Mouse (Mus musculus): ENCODE measurements around the gene Scn8a. TPM values are rescaled to one million over a fixed set of nuclear protein-coding genes. Genes with fewer than 3 reads are reported as not detected.

Gene Scn8a
- polyA plus RNA-seq, 1 experiment from 2014 or later, result 23.0 TPM

DNA sequence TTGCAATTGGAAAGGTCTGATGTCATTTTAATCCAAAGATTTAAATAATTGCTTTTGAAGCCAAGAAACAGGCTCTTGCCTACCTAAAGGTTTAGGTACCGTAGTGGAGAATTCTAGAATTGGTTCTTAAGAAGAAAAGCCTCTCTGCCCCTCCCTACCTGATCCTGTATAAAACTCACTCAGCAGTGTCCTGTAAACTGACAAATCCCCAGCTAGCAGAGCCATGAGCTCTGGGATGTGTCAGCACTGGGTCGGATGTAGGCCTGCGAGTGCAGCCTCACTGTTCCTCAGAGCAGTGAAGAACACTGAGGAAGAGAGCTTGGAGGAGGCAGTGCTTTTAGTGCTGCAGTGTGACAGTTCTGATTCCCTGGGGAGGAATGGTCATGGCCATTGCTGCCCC, 134.9 kb downstream of the Scn8a start:
- H3K9ac ChIP-seq (replicated peaks), result no peak overlapping the region
- H3K4me2 ChIP-seq (replicated peaks), result no peak overlapping the region
- 69% methylated on average over 3 of the region's 3 CpGs for WGBS
- H3K4me3 ChIP-seq (replicated peaks), result no peak overlapping the region
- no peaks in the 10 kb centered on the region for H3K9me3 ChIP-seq
- H3K36me3 ChIP-seq, result peaks cover 22% of the 10 kb centered on the region
- 0 out of 2 replicates have a peak overlapping the region, but pooled peaks have one; percentile 5 for H3K27ac ChIP-seq
- peaks cover 11% of the 10 kb centered on the region for H3K4me1 ChIP-seq (replicated peaks)
- ATAC-seq, result no peak
- 0 out of 2 replicates have a peak, but pooled peaks cover 4% of the 10 kb centered on the region for H3K27me3 ChIP-seq

DNA sequence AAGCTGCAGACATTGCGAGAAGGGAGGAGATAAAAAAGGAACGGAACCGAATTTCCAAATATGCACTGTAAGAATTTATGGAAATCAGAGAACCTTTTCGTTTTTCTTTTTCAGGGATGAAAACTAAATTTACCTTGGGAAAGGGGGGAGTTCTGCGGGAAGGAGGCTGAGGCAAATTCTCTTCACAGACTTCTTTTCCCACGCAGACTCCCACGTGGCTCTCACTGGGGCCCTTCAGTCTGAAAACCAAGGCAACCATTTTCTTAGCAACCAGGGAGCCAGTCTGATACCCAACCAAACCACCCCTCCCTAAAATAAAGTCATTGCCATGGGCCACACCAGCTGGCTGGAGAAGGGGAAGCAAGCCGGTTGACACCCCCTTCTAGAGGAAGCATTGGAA, 136.1 kb downstream of the Scn8a start:
- Histone ChIP-seq H3K4me2 (replicated peaks) (no peak overlapping the region), H3K9me3 (no peaks in the 10 kb centered on the region), H3K27me3 (0 out of 2 replicates have a peak, but pooled peaks cover 4% of the 10 kb centered on the region), H3K36me3 (peaks cover 28% of the 10 kb centered on the region), H3K27ac (no peak overlapping the region), H3K4me1 (replicated peaks) (peaks cover 11% of the 10 kb centered on the region), H3K9ac (replicated peaks) (no peak overlapping the region), H3K4me3 (replicated peaks) (no peak overlapping the region)
- 81% methylated on average over 8 of the region's 8 CpGs for WGBS
- ATAC-seq, result no peak

DNA sequence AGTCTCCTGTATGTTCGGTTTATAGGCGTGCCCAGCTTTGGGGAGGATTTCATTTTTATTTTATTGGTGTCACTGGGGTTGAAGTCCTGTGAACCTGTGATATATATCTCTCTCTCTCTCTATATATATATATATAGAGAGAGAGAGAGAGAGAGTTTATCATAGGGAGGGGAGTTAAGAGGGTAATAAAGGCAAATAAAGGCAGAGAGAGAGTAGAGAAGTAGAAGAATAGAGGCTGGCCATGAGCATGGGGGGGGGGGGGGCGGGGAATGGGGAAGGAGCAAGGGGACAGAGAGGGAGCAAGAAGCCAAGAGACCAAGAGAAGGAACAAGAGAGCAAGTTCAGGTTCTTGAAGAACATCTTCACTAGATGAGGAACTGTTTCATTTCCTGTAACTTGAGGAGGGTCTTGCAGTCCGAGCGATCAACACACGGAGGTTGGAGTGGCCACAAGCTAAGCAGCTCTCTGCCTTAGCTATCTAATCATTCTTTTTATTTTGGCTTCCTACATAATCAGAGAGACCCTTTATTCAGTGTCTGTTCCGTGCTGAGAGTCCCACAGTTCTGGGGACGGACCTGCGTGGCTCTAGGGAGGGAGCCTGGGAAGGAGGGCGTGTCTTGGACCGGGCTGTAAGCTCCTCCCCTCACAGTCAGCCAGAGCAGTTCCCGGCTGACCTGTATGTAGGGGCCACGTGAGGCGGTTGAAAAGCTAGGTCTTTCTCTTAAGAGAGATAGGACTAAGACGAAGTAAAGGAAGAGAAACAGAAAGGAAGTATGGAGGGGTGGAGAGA, 136.8 kb downstream of the Scn8a start:
- H3K4me3 ChIP-seq (replicated peaks), result peak overlapping the region; percentile 28
- no peaks in the 10 kb centered on the region for H3K9me3 ChIP-seq
- H3K27ac ChIP-seq, result no peak overlapping the region
- 0 out of 2 replicates have a peak overlapping the region, but pooled peaks have one; percentile 5 for H3K9ac ChIP-seq (replicated peaks)
- ATAC-seq, result peak; percentile 81; the same call in 1 of the 2 replicates
- 0 out of 2 replicates have a peak, but pooled peaks cover 4% of the 10 kb centered on the region for H3K27me3 ChIP-seq
- peak overlapping the region; percentile 50 for H3K4me2 ChIP-seq (replicated peaks)
- 12% methylated on average over 14 of the region's 15 CpGs for WGBS
- peaks cover 36% of the 10 kb centered on the region for H3K36me3 ChIP-seq
- H3K4me1 ChIP-seq (replicated peaks), result peaks cover 11% of the 10 kb centered on the region

DNA sequence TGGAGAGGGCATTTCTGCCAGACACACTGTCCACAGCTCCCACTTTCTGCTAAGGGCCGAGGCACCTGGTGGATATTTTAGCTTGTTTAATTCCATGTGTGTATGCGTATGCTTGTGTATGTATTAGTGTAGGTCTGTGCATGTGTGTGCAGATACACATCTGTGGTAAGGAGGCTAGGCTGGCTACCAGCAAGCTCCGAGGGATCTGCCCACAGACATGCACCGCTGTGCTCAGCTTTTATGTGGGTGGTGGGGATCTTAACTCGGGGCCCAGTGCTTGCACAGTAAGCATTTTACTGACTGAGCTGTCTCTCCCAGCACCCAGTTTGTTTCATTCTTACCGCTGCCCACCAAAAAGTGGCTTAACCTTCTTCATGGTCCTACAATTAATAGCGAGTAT, 137.6 kb downstream of the Scn8a start:
- Histone ChIP-seq H3K4me3 (replicated peaks) (no peak overlapping the region), H3K9me3 (no peaks in the 10 kb centered on the region), H3K9ac (replicated peaks) (no peak overlapping the region), H3K4me2 (replicated peaks) (no peak overlapping the region), H3K36me3 (peaks cover 38% of the 10 kb centered on the region), H3K27ac (no peak overlapping the region), H3K27me3 (0 out of 2 replicates have a peak, but pooled peaks cover 4% of the 10 kb centered on the region), H3K4me1 (replicated peaks) (peaks cover 11% of the 10 kb centered on the region)
- no peak for ATAC-seq
- 69% methylated on average over 7 of the region's 7 CpGs for WGBS

DNA sequence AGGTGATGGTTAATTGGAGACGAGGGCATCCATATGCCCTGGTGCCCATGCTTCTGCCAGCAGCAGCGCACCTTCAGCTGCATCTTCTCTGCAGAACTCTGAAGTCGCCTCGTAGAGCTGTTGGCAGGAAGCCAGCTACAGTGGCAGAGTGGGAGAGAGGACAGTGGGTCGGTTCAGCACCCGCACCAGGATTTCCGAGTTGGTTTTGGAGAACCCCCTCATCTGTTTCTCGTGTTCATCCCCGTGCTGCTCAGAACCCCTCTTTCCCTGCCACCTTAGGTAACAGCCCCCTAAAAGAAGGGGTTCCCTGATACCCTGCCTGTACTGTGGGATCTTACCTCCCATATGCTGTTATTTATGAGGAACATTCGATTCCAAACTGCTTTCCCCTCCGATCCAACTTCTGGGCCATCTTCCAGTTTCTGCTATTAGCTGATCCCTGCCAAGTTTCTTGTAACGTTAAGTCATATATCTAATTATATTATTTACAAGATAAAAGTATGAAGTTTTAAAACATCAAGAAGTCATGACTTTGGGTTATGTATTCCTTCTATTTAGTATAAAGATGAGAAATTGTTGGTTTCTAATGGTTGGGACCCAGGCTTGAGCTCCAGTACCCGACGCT, 138.8 kb downstream of the Scn8a start:
- H3K4me3 ChIP-seq (replicated peaks), result no peak overlapping the region
- H3K9ac ChIP-seq (replicated peaks), result no peak overlapping the region
- no peaks in the 10 kb centered on the region for H3K9me3 ChIP-seq
- no peak overlapping the region for H3K27ac ChIP-seq
- H3K27me3 ChIP-seq, result 0 out of 2 replicates have a peak, but pooled peaks cover 4% of the 10 kb centered on the region
- peaks cover 44% of the 10 kb centered on the region for H3K36me3 ChIP-seq
- H3K4me2 ChIP-seq (replicated peaks), result no peak overlapping the region
- peaks cover 11% of the 10 kb centered on the region for H3K4me1 ChIP-seq (replicated peaks)
- ATAC-seq, result no peak
- 87% methylated on average over 14 of the region's 14 CpGs for WGBS

DNA sequence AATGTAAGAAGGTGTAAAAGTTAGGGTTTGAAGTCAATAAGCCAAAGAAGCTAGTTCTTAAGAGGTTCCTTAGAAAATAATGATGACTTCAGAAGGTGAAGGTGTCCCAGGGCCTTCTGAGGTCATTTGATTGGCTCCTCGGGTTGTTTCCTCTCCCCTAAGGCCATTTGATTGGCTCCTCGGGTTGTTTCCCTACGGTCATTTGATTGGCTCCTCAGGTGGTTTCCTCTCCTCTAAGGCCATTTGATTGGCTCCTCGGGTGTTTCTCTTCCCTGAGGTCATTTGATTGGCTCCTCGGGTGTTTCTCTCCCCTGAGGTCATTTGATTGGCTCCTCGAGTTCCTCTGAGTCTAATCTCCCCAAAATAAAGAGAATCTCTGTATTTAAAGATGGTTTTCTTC, 141.7 kb downstream of the Scn8a start:
- Histone ChIP-seq H3K4me2 (replicated peaks) (no peak overlapping the region), H3K9ac (replicated peaks) (no peak overlapping the region), H3K27ac (no peak overlapping the region), H3K36me3 (peaks cover 63% of the 10 kb centered on the region), H3K4me1 (replicated peaks) (peaks cover 9% of the 10 kb centered on the region), H3K4me3 (replicated peaks) (no peak overlapping the region), H3K27me3 (0 out of 2 replicates have a peak, but pooled peaks cover 4% of the 10 kb centered on the region), H3K9me3 (no peaks in the 10 kb centered on the region)
- ATAC-seq, result no peak
- 90% methylated on average over 6 of the region's 6 CpGs for WGBS

DNA sequence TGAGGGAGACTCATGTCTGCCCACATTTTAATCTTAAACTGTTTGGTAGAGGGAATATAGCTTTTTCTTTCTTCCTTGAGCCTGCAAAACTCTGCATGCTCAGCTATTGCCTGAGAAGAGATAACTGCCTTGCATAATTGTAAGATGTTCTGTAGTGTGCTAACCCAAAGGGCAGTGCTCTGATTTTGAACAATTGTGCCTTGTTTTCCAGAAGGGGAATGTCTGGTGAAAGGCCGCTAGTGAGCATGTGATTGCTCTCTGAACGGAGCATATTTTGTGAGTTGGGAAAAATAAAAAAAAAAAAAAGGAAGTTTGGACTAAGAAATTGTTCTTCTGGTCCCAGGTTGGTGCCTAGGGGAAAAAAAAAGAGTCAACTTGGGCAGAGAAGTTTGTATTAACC, 159.3 kb downstream of the Scn8a start:
- Histone ChIP-seq H3K4me3 (replicated peaks) (no peak overlapping the region), H3K27me3 (no peaks in the 10 kb centered on the region; the same call in 1 of the 2 replicates), H3K4me2 (replicated peaks) (no peak overlapping the region), H3K36me3 (peaks cover 32% of the 10 kb centered on the region), H3K4me1 (replicated peaks) (no peaks in the 10 kb centered on the region; the same call in 1 of the 2 replicates), H3K27ac (no peak overlapping the region), H3K9me3 (no peaks in the 10 kb centered on the region), H3K9ac (replicated peaks) (no peak overlapping the region)
- 77% methylated on average over 2 of the region's 2 CpGs for WGBS
- ATAC-seq, result no peak

DNA sequence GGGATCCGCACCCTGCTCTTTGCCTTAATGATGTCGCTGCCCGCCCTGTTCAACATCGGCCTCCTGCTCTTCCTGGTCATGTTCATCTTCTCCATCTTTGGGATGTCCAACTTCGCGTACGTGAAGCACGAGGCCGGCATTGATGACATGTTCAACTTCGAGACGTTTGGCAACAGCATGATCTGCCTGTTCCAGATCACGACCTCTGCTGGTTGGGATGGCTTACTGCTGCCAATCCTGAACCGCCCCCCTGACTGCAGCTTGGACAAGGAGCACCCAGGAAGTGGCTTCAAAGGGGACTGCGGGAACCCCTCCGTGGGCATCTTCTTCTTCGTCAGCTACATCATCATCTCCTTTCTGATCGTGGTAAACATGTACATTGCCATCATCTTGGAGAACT, 170.0 kb downstream of the Scn8a start:
- 61% methylated on average over 17 of the region's 17 CpGs for WGBS
- peaks cover 3% of the 10 kb centered on the region; the same call in 1 of the 2 replicates for H3K4me1 ChIP-seq (replicated peaks)
- H3K4me3 ChIP-seq (replicated peaks), result no peak overlapping the region
- peaks cover 55% of the 10 kb centered on the region for H3K36me3 ChIP-seq
- H3K27ac ChIP-seq, result no peak overlapping the region
- no peak overlapping the region for H3K9ac ChIP-seq (replicated peaks)
- no peak for ATAC-seq
- no peak overlapping the region for H3K4me2 ChIP-seq (replicated peaks)
- H3K27me3 ChIP-seq, result peaks cover 56% of the 10 kb centered on the region
- H3K9me3 ChIP-seq, result no peaks in the 10 kb centered on the region

DNA sequence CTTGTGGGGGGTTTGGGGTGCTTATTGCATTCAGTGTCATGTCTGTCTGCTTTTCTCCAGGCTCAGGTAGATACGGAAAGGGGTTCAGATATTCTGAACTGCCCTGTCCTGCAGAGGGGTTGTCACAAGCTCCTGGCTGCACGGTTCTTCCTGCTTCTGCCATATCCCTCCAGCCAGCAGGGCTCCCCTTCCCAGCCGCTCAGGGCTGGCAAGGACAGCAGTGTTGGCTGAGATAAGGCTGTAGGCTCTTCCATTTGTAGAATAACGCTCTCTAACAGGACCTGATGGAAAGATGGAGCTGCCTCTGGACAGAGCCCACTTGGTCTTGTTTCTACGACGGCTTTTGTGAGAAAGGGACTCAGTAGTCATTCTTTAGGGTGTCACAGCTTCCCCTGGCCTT, 172.3 kb downstream of the Scn8a start:
- no peak for ATAC-seq
- no peak overlapping the region for H3K27ac ChIP-seq
- WGBS, result 66% methylated on average over 6 of the region's 6 CpGs

DNA sequence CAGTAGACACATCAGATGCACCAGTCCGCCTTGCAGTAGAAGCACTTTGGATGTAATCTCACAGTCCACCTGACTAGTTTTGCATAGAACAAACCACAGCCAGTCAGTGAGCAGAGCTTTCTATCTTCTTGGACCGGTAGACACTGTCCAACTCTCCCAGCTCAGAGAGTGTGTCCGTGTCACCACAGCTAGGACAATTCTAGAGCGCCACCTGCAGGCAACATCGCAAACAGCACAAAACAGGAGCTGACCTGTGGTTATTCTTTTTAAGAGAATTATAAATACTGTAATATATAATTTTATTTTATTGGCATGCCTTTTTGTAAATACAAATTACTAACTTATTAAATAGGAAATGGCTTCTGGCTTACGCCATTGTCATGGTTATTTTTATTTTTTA, 173.0 kb downstream of the Scn8a start:
- peaks cover 21% of the 10 kb centered on the region for H3K4me1 ChIP-seq (replicated peaks)
- WGBS, result 28% methylated on average over 6 of the region's 6 CpGs
- no peak overlapping the region for H3K27ac ChIP-seq
- ATAC-seq, result no peak; the same call in 1 of the 2 replicates
- peaks cover 84% of the 10 kb centered on the region for H3K27me3 ChIP-seq
- no peaks in the 10 kb centered on the region for H3K9me3 ChIP-seq
- peaks cover 28% of the 10 kb centered on the region for H3K36me3 ChIP-seq
- H3K4me3 ChIP-seq (replicated peaks), result no peak overlapping the region
- H3K4me2 ChIP-seq (replicated peaks), result no peak overlapping the region
- no peak overlapping the region for H3K9ac ChIP-seq (replicated peaks)

More for the DNA sequence above, 172.3 kb downstream of the Scn8a start:
- H3K4me2 ChIP-seq (replicated peaks), result no peak overlapping the region
- H3K4me1 ChIP-seq (replicated peaks), result peaks cover 15% of the 10 kb centered on the region
- peaks cover 33% of the 10 kb centered on the region for H3K36me3 ChIP-seq
- no peak overlapping the region for H3K9ac ChIP-seq (replicated peaks)
- H3K9me3 ChIP-seq, result no peaks in the 10 kb centered on the region
- H3K27me3 ChIP-seq, result peaks cover 78% of the 10 kb centered on the region
- no peak overlapping the region for H3K4me3 ChIP-seq (replicated peaks)

DNA sequence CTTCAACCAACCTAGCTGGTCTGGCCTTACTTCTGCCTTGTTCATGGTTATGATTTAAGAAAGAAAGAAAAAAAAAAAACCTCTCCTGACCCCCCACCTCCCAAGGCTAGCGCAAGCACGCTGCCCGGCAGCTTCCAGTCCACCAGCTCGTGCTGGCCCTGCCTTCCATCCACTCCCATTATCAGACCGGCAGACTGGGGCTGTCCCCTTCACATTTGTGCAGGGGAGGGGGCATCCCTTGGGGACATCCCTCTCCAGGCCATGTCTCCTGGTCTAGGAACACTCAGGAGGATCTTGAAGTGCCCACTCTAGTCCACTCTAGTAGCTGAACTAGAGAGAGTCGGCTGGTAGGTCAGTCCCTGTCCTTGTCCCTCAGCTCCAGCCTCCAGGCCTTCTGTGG, 174.9 kb downstream of the Scn8a start:
- Histone ChIP-seq H3K4me3 (replicated peaks) (no peak overlapping the region), H3K4me2 (replicated peaks) (no peak overlapping the region), H3K27me3 (peaks cover 91% of the 10 kb centered on the region), H3K36me3 (peaks cover 23% of the 10 kb centered on the region), H3K27ac (no peak overlapping the region), H3K4me1 (replicated peaks) (peaks cover 21% of the 10 kb centered on the region), H3K9ac (replicated peaks) (no peak overlapping the region), H3K9me3 (no peaks in the 10 kb centered on the region)
- 44% methylated on average over 6 of the region's 6 CpGs for WGBS
- ATAC-seq, result no peak

DNA sequence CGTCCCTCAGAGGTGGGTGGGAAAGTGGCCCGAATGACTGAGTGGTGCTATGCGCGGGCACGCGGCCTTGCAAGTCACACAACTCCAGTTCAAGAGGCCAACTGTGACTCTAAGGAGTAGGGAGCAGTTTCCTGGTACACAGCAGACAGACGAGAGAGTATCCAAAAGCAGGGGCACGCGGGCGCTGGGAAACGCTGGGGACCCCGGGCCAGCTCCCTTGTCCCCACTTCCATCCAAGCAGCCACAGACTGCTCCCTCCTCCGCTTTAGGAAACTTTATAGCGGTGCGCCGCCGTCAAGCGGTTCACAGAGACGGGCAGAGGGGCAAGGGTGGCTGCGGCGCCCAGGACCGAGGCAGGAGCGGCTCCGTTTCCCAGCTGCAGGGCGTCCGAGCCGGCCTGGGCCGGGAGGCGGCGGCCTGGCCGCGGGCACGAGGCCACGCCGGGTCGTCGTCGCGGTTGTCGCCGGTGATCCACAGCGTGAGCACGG, 176.4 kb downstream of the Scn8a start:
- 2% methylated on average over 43 of the region's 43 CpGs for WGBS
- peak; percentile 34 for ATAC-seq
- Histone ChIP-seq H3K27ac (no peak overlapping the region), H3K9me3 (no peaks in the 10 kb centered on the region), H3K36me3 (peaks cover 8% of the 10 kb centered on the region), H3K27me3 (peaks cover 90% of the 10 kb centered on the region), H3K9ac (replicated peaks) (peak overlapping the region; percentile 71), H3K4me3 (replicated peaks) (peak overlapping the region; percentile 53), H3K4me2 (replicated peaks) (peak overlapping the region; percentile 95), H3K4me1 (replicated peaks) (peaks cover 21% of the 10 kb centered on the region)

Data from midbrain, embryonic 13.5 days (tissue).